Mouse (Mus musculus) CH12.LX (cell line): ENCODE measurements at regions not wholly inside any gene's neighbourhood (a gene's known extent, or its start where the extent isn't known, plus 50 kb on each side); places are given as distances from the start of the nearest gene placed in this dataset.

Experiments
- DNase-seq: peaks from one replicate; pipeline ENCODE4 v3.0.0-alpha.2; 2013; ENCODE audit errors: extremely low read depth
- H3K27ac ChIP-seq: 2 replicates; pipeline ENCODE4 v1.5.1; 2012; ENCODE audit warnings: low read depth, mild to moderate bottlenecking, control low read depth, moderate library complexity; ENCODE audit not compliant: insufficient read depth
- H3K27me3 ChIP-seq: replicated peaks from 2 replicates; pipeline ENCODE3; 2012; ENCODE audit warnings: inconsistent platforms
- H3K36me3 ChIP-seq, 2 experiments: replicated peaks in 1 of 2; 2 replicates each; pipeline versions ENCODE3 to v1.6.1; 2012; ENCODE audit warnings: inconsistent platforms in 1 of 2, low read length in 1 of 2, mild to moderate bottlenecking in 1 of 2, mixed read lengths in 1 of 2, moderate library complexity in 1 of 2; ENCODE audit not compliant: control insufficient read depth in 1 of 2, insufficient read depth in 1 of 2
- H3K4me1 ChIP-seq, 2 experiments: 2 replicates each; pipeline ENCODE4 v1.6.1; 2012; ENCODE audit warnings: inconsistent platforms in 1 of 2, moderate library complexity in 1 of 2; ENCODE audit not compliant: insufficient read depth in 2 of 2, control insufficient read depth in 1 of 2
- H3K4me2 ChIP-seq: 2 replicates; pipeline ENCODE4 v1.6.1; 2012; ENCODE audit warnings: low read depth, mild to moderate bottlenecking, control low read depth; ENCODE audit not compliant: poor library complexity, insufficient read depth, severe bottlenecking
- H3K4me3 ChIP-seq, 3 experiments: fragments of 150-350 bp in 1 of 3; sonication (generic) in 1 of 3; replicated peaks in 1 of 3; 2 replicates each; pipeline versions ENCODE3 to v1.5.1; 2011 to 2012; ENCODE audit warnings: low read depth in 2 of 3, low read length in 2 of 3, mild to moderate bottlenecking in 2 of 3, moderate library complexity in 2 of 3, control low read depth in 1 of 3, improper control_type of control experiment in 1 of 3, inconsistent platforms in 1 of 3, mixed read lengths in 1 of 3; ENCODE audit not compliant: poor library complexity in 1 of 3
- H3K79me2 ChIP-seq: replicated peaks from 2 replicates; pipeline ENCODE4 v1.6.1; 2012; ENCODE audit warnings: mild to moderate bottlenecking, moderate library complexity; ENCODE audit not compliant: control insufficient read depth, poor library complexity, insufficient read depth, severe bottlenecking; ENCODE audit errors: extremely low read depth
- H3K9ac ChIP-seq: 2 replicates; pipeline ENCODE4 v1.6.1; 2012; ENCODE audit warnings: low read depth, mild to moderate bottlenecking, control low read depth, moderate library complexity; ENCODE audit not compliant: insufficient read depth
- H3K9me3 ChIP-seq: replicated peaks from 2 replicates; pipeline ENCODE3; 2012; ENCODE audit warnings: low read length, inconsistent platforms, mixed read lengths
- CHD1 ChIP-seq: IDR thresholded peaks from 2 replicates; pipeline ENCODE4 v1.6.1; 2012; ENCODE audit warnings: low read depth, low read length, improper control_type of control experiment, inconsistent platforms
- CHD2 ChIP-seq: IDR thresholded peaks from 2 replicates; pipeline ENCODE4 v1.6.1; 2011; ENCODE audit warnings: low read length, improper control_type of control experiment
- CTCF ChIP-seq, 2 experiments: IDR thresholded peaks in 1 of 2; conservative IDR thresholded peaks in 1 of 2; 2 replicates each; pipeline ENCODE4 v1.5.1; 2011 to 2012; ENCODE audit warnings: low read depth in 2 of 2, low read length in 2 of 2, improper control_type of control experiment in 1 of 2, inconsistent platforms in 1 of 2, mild to moderate bottlenecking in 1 of 2, moderate library complexity in 1 of 2
- ELF1 ChIP-seq: IDR thresholded peaks from 2 replicates; pipeline ENCODE4 v1.6.1; 2014; ENCODE audit warnings: low read depth, mild to moderate bottlenecking, inconsistent platforms, low read length, improper control_type of control experiment
- IRF4 ChIP-seq: IDR thresholded peaks from 2 replicates; pipeline ENCODE4 v1.6.1; 2014; ENCODE audit warnings: low read depth, mild to moderate bottlenecking, inconsistent platforms, low read length, improper control_type of control experiment
- JUN ChIP-seq: IDR thresholded peaks from 2 replicates; pipeline ENCODE4 v1.6.1; 2011; ENCODE audit warnings: low read depth, mild to moderate bottlenecking, low read length, improper control_type of control experiment, moderate library complexity; ENCODE audit not compliant: insufficient read depth
- JUND ChIP-seq: conservative IDR thresholded peaks from 2 replicates; pipeline ENCODE4 v1.6.1; 2011; ENCODE audit warnings: low read depth, low read length, improper control_type of control experiment
- KAT2A ChIP-seq: IDR thresholded peaks from 2 replicates; pipeline ENCODE4 v1.6.1; 2012; ENCODE audit warnings: low read length, improper control_type of control experiment, inconsistent platforms; ENCODE audit not compliant: insufficient replicate concordance
- MAFK ChIP-seq: IDR thresholded peaks from 2 replicates; pipeline ENCODE4 v1.6.1; 2011; ENCODE audit warnings: low read length, improper control_type of control experiment; ENCODE audit not compliant: insufficient replicate concordance
- MAZ ChIP-seq: IDR thresholded peaks from 2 replicates; pipeline ENCODE4 v1.6.1; 2012; ENCODE audit warnings: low read depth, mild to moderate bottlenecking, inconsistent platforms, low read length, improper control_type of control experiment, moderate library complexity
- NELFE ChIP-seq: IDR thresholded peaks from 2 replicates; pipeline ENCODE4 v1.6.1; 2011; ENCODE audit warnings: low read depth, low read length, improper control_type of control experiment
- NRF1 ChIP-seq: IDR thresholded peaks from 2 replicates; pipeline ENCODE4 v1.6.1; 2014; ENCODE audit warnings: low read depth, mild to moderate bottlenecking, inconsistent platforms, low read length, improper control_type of control experiment, moderate library complexity
- PAX5 ChIP-seq: IDR thresholded peaks from 2 replicates; pipeline ENCODE4 v1.6.1; 2012; ENCODE audit warnings: low read length, inconsistent platforms, mixed read lengths
- POLR2A ChIP-seq: IDR thresholded peaks from 2 replicates; pipeline ENCODE4 v1.6.1; 2011; ENCODE audit warnings: low read depth, mild to moderate bottlenecking, improper control_type of control experiment, low read length
- RAD21 ChIP-seq: IDR thresholded peaks from 2 replicates; pipeline ENCODE4 v1.6.1; 2011; ENCODE audit warnings: low read depth, mild to moderate bottlenecking, low read length, improper control_type of control experiment, moderate library complexity
- RCOR1 ChIP-seq: conservative IDR thresholded peaks from 2 replicates; pipeline ENCODE4 v1.6.1; 2012; ENCODE audit warnings: low read depth, mild to moderate bottlenecking, inconsistent platforms, low read length, improper control_type of control experiment
- SIN3A ChIP-seq: IDR thresholded peaks from 2 replicates; pipeline ENCODE4 v1.6.1; 2012; ENCODE audit warnings: low read length, improper control_type of control experiment, inconsistent platforms
- UBTF ChIP-seq: IDR thresholded peaks from 2 replicates; pipeline ENCODE4 v1.6.1; 2012; ENCODE audit warnings: low read depth, mild to moderate bottlenecking, inconsistent platforms, low read length, improper control_type of control experiment, moderate library complexity
- USF2 ChIP-seq: conservative IDR thresholded peaks from 2 replicates; pipeline ENCODE4 v1.6.1; 2011; ENCODE audit warnings: low read depth, low read length, improper control_type of control experiment
- ZC3H11A ChIP-seq: IDR thresholded peaks from 2 replicates; pipeline ENCODE4 v1.6.1; 2012; ENCODE audit warnings: low read depth, mild to moderate bottlenecking, inconsistent platforms, low read length, improper control_type of control experiment
- ZKSCAN1 ChIP-seq: IDR thresholded peaks from 2 replicates; pipeline ENCODE4 v1.6.1; 2012; ENCODE audit warnings: low read depth, inconsistent platforms, low read length, improper control_type of control experiment, borderline replicate concordance
- ZNF384 ChIP-seq: IDR thresholded peaks from 2 replicates; pipeline ENCODE4 v1.6.1; 2012; ENCODE audit warnings: low read depth, low read length, improper control_type of control experiment, inconsistent platforms
- dilution Hi-C: fragments of 300-500 bp; cut with MboI; formaldehyde crosslinking; loops from 2 replicates; pipeline ENCODE4 v1.14.3; 2020; ENCODE audit warnings: low sequenced_read_pairs; ENCODE audit not compliant: extremely low pct_unique_long_range_greater_than_20kb, extremely low pct_ligation_motif_present
- in situ Hi-C: fragments of 300-500 bp; cut with MboI; formaldehyde crosslinking; loops from 3 replicates; pipeline ENCODE4 v1.14.3; 2019; ENCODE audit warnings: low sequenced_read_pairs, low pct_ligation_motif_present, low pct_unique_long_range_greater_than_20kb, mixed read lengths

DNA sequence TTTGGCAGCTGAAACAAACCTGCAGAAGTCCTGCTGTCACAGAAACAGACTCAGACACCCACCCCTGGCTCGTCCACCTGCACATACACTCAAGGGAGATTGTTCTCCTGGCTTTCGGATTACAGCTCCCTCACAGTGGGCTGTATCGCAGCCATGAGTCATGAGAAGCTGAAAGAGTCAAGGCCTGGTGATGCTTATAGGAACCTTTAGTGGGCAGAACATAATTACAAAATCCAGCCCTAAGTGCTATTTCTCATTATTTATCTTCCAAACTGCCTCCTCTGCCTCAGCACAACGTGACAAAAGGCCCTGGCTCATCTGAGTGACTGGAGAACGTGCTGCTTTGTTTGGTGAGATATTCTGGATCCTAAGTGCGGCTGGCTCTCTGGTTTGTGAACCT lies 155.8 kb upstream of the Rnd3 start:
- Histone ChIP-seq H3K4me3 (no peak overlapping the region), H3K4me1 (no peaks in the 10 kb centered on the region), H3K27ac (no peak overlapping the region), H3K27me3 (no peaks in the 10 kb centered on the region), H3K79me2 (no peaks in the 10 kb centered on the region), H3K4me2 (no peak overlapping the region), H3K36me3 (no peaks in the 10 kb centered on the region), H3K9ac (no peak overlapping the region), H3K9me3 (no peaks in the 10 kb centered on the region)
- DNase-seq: no peak
- in situ Hi-C loops: no loop called here
- dilution Hi-C loops: no loop called here
- TF ChIP-seq IRF4 (no peak), USF2 (no peak), ZC3H11A (no peak), CHD1 (no peak), RAD21 (no peak), ZNF384 (no peak), RCOR1 (no peak), JUN (no peak), NRF1 (no peak), NELFE (no peak), MAZ (no peak), JUND (no peak), ZKSCAN1 (no peak), CTCF (conservative IDR thresholded peaks at IDR 0.05 in 1 of 2, IDR thresholded peaks at IDR 0.05 in 1 of 2; ENCODE audit: low read depth in 2 of 2, low read length in 2 of 2) (no peak), MAFK (no peak), POLR2A (no peak), ELF1 (no peak), CHD2 (no peak), KAT2A (no peak), UBTF (no peak)

DNA sequence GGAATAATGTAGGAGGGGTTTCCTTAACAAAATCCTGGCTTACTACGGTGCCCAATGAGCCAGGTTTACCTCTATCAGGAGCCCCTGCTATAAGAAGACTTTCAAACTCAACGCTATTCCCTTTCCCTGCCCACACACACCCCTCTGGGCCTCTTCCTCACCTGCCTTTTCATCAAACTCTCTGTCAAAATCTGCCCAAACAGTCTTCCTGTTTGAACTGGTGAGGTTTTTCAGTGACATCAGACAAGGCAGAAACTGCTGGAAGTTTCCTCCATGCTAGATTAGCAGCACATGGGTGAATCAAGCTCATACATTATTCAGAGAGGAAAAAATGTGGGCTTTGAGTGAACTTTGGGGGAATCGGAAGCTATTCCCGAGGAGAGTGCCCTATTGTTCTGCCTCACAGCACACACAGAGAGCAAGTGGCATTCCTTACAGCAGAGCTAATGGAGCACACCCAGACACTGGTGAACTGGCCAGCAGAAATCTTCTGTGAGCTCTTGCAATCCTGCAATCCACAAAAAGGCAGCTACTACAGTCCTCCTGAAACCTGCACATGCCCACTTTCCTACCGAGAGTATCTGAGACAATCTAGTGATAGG lies 141.8 kb upstream of the Rnd3 start:
- H3K4me2 ChIP-seq: no peak overlapping the region
- H3K4me3 ChIP-seq: no peak overlapping the region
- no peaks in the 10 kb centered on the region for H3K9me3 ChIP-seq
- H3K36me3 ChIP-seq: no peaks in the 10 kb centered on the region
- H3K9ac ChIP-seq: no peak overlapping the region
- H3K27ac ChIP-seq: no peak overlapping the region
- no peaks in the 10 kb centered on the region for H3K27me3 ChIP-seq
- DNase-seq: no peak
- dilution Hi-C loops (no loop called here), in situ Hi-C loops (no loop called here)
- TF ChIP-seq SIN3A: no peak
- no peak for TF ChIP-seq IRF4
- no peak for TF ChIP-seq PAX5
- no peaks in the 10 kb centered on the region for H3K4me1 ChIP-seq
- no peaks in the 10 kb centered on the region for H3K79me2 ChIP-seq
